Mouse (Mus musculus) kidney, postnatal 0 days (tissue): ENCODE measurements around the gene Gprin1. TPM values are rescaled to one million over a fixed set of nuclear protein-coding genes. Genes with fewer than 3 reads are reported as not detected.

Experiments
- ATAC-seq: fragments of 200-750 bp; cut with Nextera tagmentation; replicated peaks from 2 replicates; pipeline ENCODE4 v1.8.0; 2017; ENCODE audit warnings: low read depth, moderate number of reproducible peaks, moderate TSS enrichment, moderate library complexity; ENCODE audit not compliant: low FRiP score
- DNase-seq: peaks from one replicate; pipeline ENCODE4 v3.0.0-alpha.2; 2016; ENCODE audit warnings: low spot score
- H3K27ac ChIP-seq: fragments of 300-500 bp; sonication (generic); 2 replicates; pipeline ENCODE4 v1.5.1; 2014; ENCODE audit warnings: mild to moderate bottlenecking
- H3K27me3 ChIP-seq: fragments of 300-500 bp; sonication (generic); 2 replicates; pipeline ENCODE4 v1.6.1; 2014; ENCODE audit warnings: low read length, mixed read lengths; ENCODE audit not compliant: insufficient read depth
- H3K36me3 ChIP-seq: fragments of 300-500 bp; sonication (generic); 2 replicates; pipeline ENCODE4 v1.6.1; 2014; ENCODE audit warnings: low read length, mixed read lengths; ENCODE audit not compliant: insufficient read depth
- H3K4me1 ChIP-seq: fragments of 300-500 bp; sonication (generic); replicated peaks from 2 replicates; pipeline ENCODE4 v1.6.1; 2014; ENCODE audit warnings: antibody characterized with exemption, low read length, mixed read lengths; ENCODE audit not compliant: insufficient read depth
- H3K4me2 ChIP-seq: fragments of 300-500 bp; sonication (generic); 2 replicates; pipeline ENCODE4 v1.6.1; 2014; ENCODE audit warnings: mild to moderate bottlenecking, low read length, moderate library complexity, mixed read lengths
- H3K4me3 ChIP-seq: fragments of 300-500 bp; sonication (generic); replicated peaks from 2 replicates; pipeline ENCODE4 v1.5.1; 2014; ENCODE audit warnings: low read depth, low read length
- H3K9ac ChIP-seq: fragments of 300-500 bp; sonication (generic); 2 replicates; pipeline ENCODE4 v1.6.1; 2014; ENCODE audit warnings: low read depth, low read length
- H3K9me3 ChIP-seq: fragments of 300-500 bp; sonication (generic); replicated peaks from 2 replicates; pipeline ENCODE4 v1.6.1; 2016; ENCODE audit warnings: low read length, inconsistent platforms, mixed read lengths
- CTCF ChIP-seq: IDR thresholded peaks from 2 replicates; pipeline ENCODE4 v1.5.1; 2016; ENCODE audit warnings: antibody characterized with exemption, low read depth, mild to moderate bottlenecking, moderate library complexity
- WGBS: fragments of 180-500 bp; shearing (Covaris S2); extraction: QIAGEN DNeasy Blood & Tissue Kit; methylation state at CpG from one replicate; pipeline ENCODE4 v1.1.7; 2014; 5-methylcytosine and 5-hydroxymethylcytosine counted together
- polyA plus RNA-seq: library from polyadenylated mRNA; unstranded; fragments of >200 nt; fragmentation: Nextera tagmentation; extraction: Ambion mirVana; gene quantifications from 2 replicates; pipeline ENCODE4 v1.2.1, GENCODE M21; 2015

Gprin1 gene
- polyA plus RNA-seq, 1 experiment from 2014 or later = 0.14 TPM

DNA sequence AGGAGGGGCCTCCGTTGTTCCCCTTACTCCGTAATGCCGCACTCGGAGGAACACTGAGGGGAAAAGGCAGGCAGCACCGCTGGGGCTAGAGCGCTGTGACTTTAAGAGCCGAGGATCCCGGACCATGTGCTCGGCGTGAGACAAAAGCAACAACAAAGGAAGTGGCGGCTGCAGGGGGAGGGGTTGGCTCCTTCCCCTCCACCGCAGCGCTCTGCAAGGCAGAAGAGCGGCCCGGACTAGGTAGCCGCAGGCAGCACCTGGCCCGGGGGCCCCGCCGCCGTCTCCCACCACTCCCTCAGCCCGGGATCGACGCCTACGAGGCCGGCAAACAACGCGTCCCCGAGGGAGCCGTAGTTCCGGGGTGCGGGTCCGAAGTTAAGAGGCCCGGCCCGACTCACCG is 62.6 kb downstream of the Gprin1 start:
- Histone ChIP-seq H3K4me3 (peak overlapping the region; percentile 83), H3K27ac (peak overlapping the region; percentile 98), H3K9ac (peak overlapping the region; percentile 92), H3K9me3 (no peaks in the 10 kb centered on the region), H3K4me2 (peak overlapping the region; percentile 62), H3K27me3 (no peaks in the 10 kb centered on the region), H3K36me3 (peaks cover 15% of the 10 kb centered on the region), H3K4me1 (peaks cover 25% of the 10 kb centered on the region)
- DNase-seq = peak; percentile 93
- TF ChIP-seq CTCF = no peak
- peak; percentile 45 for ATAC-seq
- WGBS = under 1% methylated on average over 33 of the region's 35 CpGs

Other genes starting within 250 kb of the Gprin1 start
- 6.8 and 8.0 TPM in 2 replicates for gene Simc1, start 246.1 kb downstream of the Gprin1 start, polyA plus RNA-seq
- gene 4833439L19Rik, start 184.4 kb downstream of the Gprin1 start, polyA plus RNA-seq = 190 and 201 TPM in 2 replicates
- gene Arl10, start 174.9 kb downstream of the Gprin1 start, polyA plus RNA-seq = 21.7 and 23.1 TPM in 2 replicates
- gene Nop16, start 159.8 kb downstream of the Gprin1 start, polyA plus RNA-seq = 60.2 and 61.6 TPM in 2 replicates
- 313 and 317 TPM in 2 replicates for gene Higd2a, start 159.7 kb downstream of the Gprin1 start, polyA plus RNA-seq
- 67.6 and 68.7 TPM in 2 replicates for gene Cltb, start 138.5 kb downstream of the Gprin1 start, polyA plus RNA-seq
- gene Faf2, start 128.1 kb downstream of the Gprin1 start, polyA plus RNA-seq = 61.2 and 63.6 TPM in 2 replicates
- 63.0 and 77.4 TPM in 2 replicates for gene Rnf44, start 56.0 kb downstream of the Gprin1 start, polyA plus RNA-seq
- gene Cdhr2, start 48.4 kb downstream of the Gprin1 start, polyA plus RNA-seq = 10.0 and 10.9 TPM in 2 replicates
- not detected in 2 replicates for gene Sncb, start 16.7 kb upstream of the Gprin1 start, polyA plus RNA-seq
- not detected in 2 replicates for gene Eif4e1b, start 34.1 kb upstream of the Gprin1 start, polyA plus RNA-seq
- 12.8 and 13.0 TPM in 2 replicates for gene Tspan17, start 39.5 kb upstream of the Gprin1 start, polyA plus RNA-seq
- 1.4 and 1.5 TPM in 2 replicates for gene Unc5a, start 199.5 kb upstream of the Gprin1 start, polyA plus RNA-seq